ENCODE assay signal across 35 mouse cellular contexts in the genomic region with DNA sequence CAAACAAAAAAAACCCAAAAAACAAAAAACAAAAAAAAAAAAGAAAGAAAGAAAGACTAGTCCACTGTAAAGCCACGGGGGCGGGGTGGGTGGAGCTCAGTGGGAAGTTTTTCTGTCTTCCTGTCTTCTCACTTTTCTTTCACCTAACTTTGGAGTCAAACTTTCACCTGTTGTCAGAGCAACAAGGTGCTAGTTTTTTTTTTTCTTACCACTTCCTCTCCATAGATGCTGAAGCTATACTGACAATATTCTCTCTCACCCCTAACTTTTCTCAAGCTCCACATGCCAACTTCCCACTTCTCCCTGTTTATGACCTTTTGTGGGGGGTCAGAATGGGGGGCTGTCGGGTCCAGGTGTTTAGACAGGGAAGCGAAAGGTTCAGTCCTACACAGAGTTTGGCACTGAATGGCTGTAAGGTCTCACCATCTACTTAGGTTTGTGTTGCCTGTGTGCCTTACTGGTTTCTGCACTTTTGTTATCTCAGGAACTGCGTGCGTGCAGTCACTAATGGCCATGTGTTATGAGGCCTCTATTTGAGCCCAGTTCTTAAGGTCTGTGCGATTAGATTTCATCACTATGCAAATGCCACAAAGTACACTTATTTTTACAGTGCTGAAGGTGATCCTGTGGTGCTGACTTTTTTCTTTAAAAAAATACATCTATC. TPM values are rescaled to one million over a fixed set of nuclear protein-coding genes. Genes with fewer than 3 reads are reported as not detected.
DNase-seq lines count a peak whose midpoint lies in the region; ATAC-seq and TF ChIP-seq lines count a peak whose summit lies in the region.
"Had no signal": no experiment of that assay in that cellular context is flagged by ENCODE, and none has a peak within 500 bp of the region (broad histone marks: within the 10 kb centered on the region; RNA-seq: fewer than 3 reads in every experiment).

No protein-coding gene starts in this region.

- no peak for TF ChIP-seq RAD21 in MEL (IDR thresholded peaks at IDR 0.05; ENCODE audit: low read depth, low read length)

- H3K27ac ChIP-seq in MEL (ENCODE audit: control insufficient read depth, low read depth, low read length) = no peak overlapping the region
- H3K27ac ChIP-seq in forebrain, postnatal 0 days (ENCODE audit: low read depth, low read length) = no peak overlapping the region
- H3K27ac ChIP-seq: forebrain, embryonic 13.5 days; heart, embryonic 10.5 days; heart, embryonic 15.5 days; left cerebral cortex, adult 2 months; limb, embryonic 13.5 days; lung, embryonic 15.5 days had no signal

- no peak overlapping the region for H3K4me2 ChIP-seq in forebrain, postnatal 0 days (ENCODE audit: low read depth)
- H3K4me2 ChIP-seq: forebrain, embryonic 13.5 days; heart, embryonic 15.5 days; limb, embryonic 13.5 days; liver, embryonic 11.5 days; lung, embryonic 15.5 days; midbrain, embryonic 11.5 days had no signal

- H3K4me1 ChIP-seq in MEL (ENCODE audit: control insufficient read depth in 1 of 2, insufficient read depth in 2 of 2, low read length in 2 of 2) = peaks cover 0 to 17% of the 10 kb centered on the region in 2 experiments; a peak in 3 of 4 replicates
- no peaks in the 10 kb centered on the region for H3K4me1 ChIP-seq in forebrain, postnatal 0 days (ENCODE audit: insufficient read depth)
- H3K4me1 ChIP-seq: heart, embryonic 10.5 days; heart, embryonic 15.5 days; lung, embryonic 15.5 days had no signal

- H3K36me3 ChIP-seq in MEL (ENCODE audit: control insufficient read depth in 1 of 2, insufficient read depth in 2 of 2, low read length in 2 of 2) = peaks cover 0 to 6% of the 10 kb centered on the region in 2 experiments; a peak in 1 of 4 replicates
- no peaks in the 10 kb centered on the region for H3K36me3 ChIP-seq in forebrain, postnatal 0 days (ENCODE audit: insufficient read depth)
- H3K36me3 ChIP-seq: heart, embryonic 10.5 days; heart, embryonic 15.5 days; limb, embryonic 13.5 days; lung, embryonic 15.5 days had no signal

- H3K9ac ChIP-seq in MEL (ENCODE audit: control insufficient read depth, low read depth, low read length, poor library complexity, severe bottlenecking) = no peak overlapping the region
- no peak overlapping the region for H3K9ac ChIP-seq in forebrain, postnatal 0 days
- H3K9ac ChIP-seq: forebrain, embryonic 13.5 days; heart, embryonic 15.5 days; limb, embryonic 13.5 days; lung, embryonic 15.5 days had no signal

- H3K4me3 ChIP-seq in MEL (ENCODE audit: control insufficient read depth in 1 of 2, insufficient read depth in 1 of 2, low read depth in 2 of 2, low read length in 2 of 2) = no peak overlapping the region
- H3K4me3 ChIP-seq in forebrain, postnatal 0 days (ENCODE audit: low read depth, low read length) = no peak overlapping the region
- H3K4me3 ChIP-seq: forebrain, embryonic 13.5 days; heart, embryonic 10.5 days; heart, embryonic 15.5 days; left cerebral cortex, adult 2 months; limb, embryonic 13.5 days; lung, embryonic 15.5 days; myocyte had no signal

- WGBS in forebrain, postnatal 0 days = 90% methylated on average over 7 of the region's 7 CpGs

- peak; percentile 93 for ATAC-seq in inflammation-experienced regulatory T-cells, adult 6 months
- no peak for ATAC-seq in forebrain, postnatal 0 days
- ATAC-seq: forebrain, embryonic 13.5 days; hindbrain, embryonic 16.5 days; intestine, postnatal 0 days; midbrain, embryonic 16.5 days had no signal

- H3K27me3 ChIP-seq in MEL (ENCODE audit: control insufficient read depth in 1 of 2, insufficient read depth in 2 of 2, low read length in 2 of 2) = no peaks in the 10 kb centered on the region
- H3K27me3 ChIP-seq in forebrain, postnatal 0 days (ENCODE audit: insufficient read depth, low read length) = no peaks in the 10 kb centered on the region
- H3K27me3 ChIP-seq: forebrain, embryonic 13.5 days; heart, embryonic 15.5 days; limb, embryonic 13.5 days; lung, embryonic 15.5 days had no signal

- TF ChIP-seq EP300 in MEL (IDR thresholded peaks at IDR 0.05; ENCODE audit: low read depth in 1 of 2, low read length in 2 of 2) = no peak

- no peaks in the 10 kb centered on the region for H3K9me3 ChIP-seq in MEL (replicated peaks; ENCODE audit: insufficient read depth, low read length)
- H3K9me3 ChIP-seq in forebrain, postnatal 0 days (ENCODE audit: low read length) = no peaks in the 10 kb centered on the region
- H3K9me3 ChIP-seq: forebrain, embryonic 13.5 days; heart, embryonic 10.5 days; heart, embryonic 15.5 days; limb, embryonic 13.5 days; lung, embryonic 15.5 days had no signal

- no peak for TF ChIP-seq POLR2A in MEL (IDR thresholded peaks at IDR 0.05; ENCODE audit: control insufficient read depth in 1 of 2, insufficient read depth in 1 of 2, low read depth in 1 of 2, low read length in 2 of 2, poor library complexity in 1 of 2)

- no peaks in the 10 kb centered on the region for H3K79me2 ChIP-seq in MEL (ENCODE audit: control insufficient read depth, insufficient read depth, low read length, poor library complexity)

- TF ChIP-seq CTCF in MEL (IDR thresholded peaks at IDR 0.05 in 2 of 3, conservative IDR thresholded peaks at IDR 0.05 in 1 of 3; ENCODE audit: control insufficient read depth in 1 of 3, insufficient read depth in 1 of 3, low read depth in 2 of 3, low read length in 3 of 3, poor library complexity in 1 of 3, severe bottlenecking in 1 of 3) = no peak
- TF ChIP-seq CTCF in forebrain, postnatal 0 days (IDR thresholded peaks at IDR 0.05; ENCODE audit: low read depth) = no peak

- DNase-seq in CD4-positive, CD25-positive, alpha-beta regulatory T cell, adult 2 months (ENCODE audit: low read depth, low spot score) = peak; percentile 71
- DNase-seq in MEL (ENCODE audit: low read depth, low spot score) = peak; percentile 35
- DNase-seq in thymus, postnatal 25 days = peak; percentile 27
- no peak for DNase-seq in Muller cell, postnatal 12 days (ENCODE audit: inconsistent ontology term)
- DNase-seq in adrenal gland, postnatal 14 days = no peak
- DNase-seq in forebrain, postnatal 0 days = no peak
- DNase-seq in right cerebral cortex, postnatal 4 days = no peak
- DNase-seq: adrenal gland, postnatal 36 days; cerebellum, adult 2 months; cerebellum, postnatal 14 days; gastrocnemius, postnatal 25 days; heart, adult 11 months; kidney, postnatal 14 days; right cerebral cortex, postnatal 25 days had no signal

TF ChIP-seq in MEL, 35 proteins besides CTCF, POLR2A, EP300 and RAD21:
- TF ChIP-seq ZNF384 (IDR thresholded peaks at IDR 0.05; ENCODE audit: low read depth, low read length) = peak; percentile 77
- no peak for TF ChIP-seq MYC (IDR thresholded peaks at IDR 0.05; ENCODE audit: low read depth, low read length)
- TF ChIP-seq HCFC1 (IDR thresholded peaks at IDR 0.05; ENCODE audit: low read depth, low read length) = no peak
- TF ChIP-seq GATA1 (IDR thresholded peaks at IDR 0.05; ENCODE audit: low read depth, low read length) = no peak
- TF ChIP-seq MAZ (IDR thresholded peaks at IDR 0.05; ENCODE audit: low read depth, low read length) = no peak
- TF ChIP-seq SIN3A (IDR thresholded peaks at IDR 0.05; ENCODE audit: low read length) = no peak

RNA-seq across cellular contexts. Expression of a gene that starts 7.2 kb away (rescaled TPM):
- not detected in 2 replicates for total RNA-seq in MEL (2012; rRNA removed)
- polyA plus RNA-seq in MEL (2012; ENCODE audit: insufficient read depth in 1 of 2, insufficient read length in 2 of 2, low read depth in 1 of 2, low replicate concordance in 2 of 2, missing spikeins in 1 of 2) = under 1 TPM in 1 of 2 experiments, not detected in 1; 0.04 TPM
- 10 to 100 TPM in 1 of 3 experiments, 1 to 10 TPM in 2; 2.8 to 21.3 (median 3.2) TPM for polyA plus RNA-seq in inflammation-experienced regulatory T-cells, adult 6 months (2017; shearing (Covaris generic))
- 0.26 TPM in 1 of 2 replicates, not detected in the other for total RNA-seq in adrenal gland, postnatal 14 days (2021)
- 0.10 and 0.54 TPM in 2 replicates for total RNA-seq in forebrain, postnatal 0 days (2014; rRNA removed)
- 0.11 and 0.14 TPM in 2 replicates for polyA plus RNA-seq in forebrain, postnatal 0 days (2015; fragmentation: Nextera tagmentation; extraction: Ambion mirVana)
- total RNA-seq: adrenal gland, postnatal 36 days; gastrocnemius, adult 18-20 months; gastrocnemius, postnatal 25 days; heart, postnatal 25 days; layer of hippocampus, postnatal 10 days; left cerebral cortex, postnatal 25 days had no signal
- polyA plus RNA-seq: embryonic facial prominence, embryonic 11.5 days; forebrain, embryonic 13.5 days; heart, embryonic 15.5 days; lung, embryonic 15.5 days had no signal

RNA-seq across cellular contexts. Expression of a gene that starts 33.3 kb away (rescaled TPM):
- total RNA-seq in MEL (2012; rRNA removed) = not detected in 2 replicates
- polyA plus RNA-seq in MEL (2012; ENCODE audit: insufficient read depth in 1 of 2, insufficient read length in 2 of 2, low read depth in 1 of 2, low replicate concordance in 2 of 2, missing spikeins in 1 of 2) = not detected
- polyA plus RNA-seq in inflammation-experienced regulatory T-cells, adult 6 months (2017; shearing (Covaris generic)) = not detected
- not detected in 2 replicates for total RNA-seq in adrenal gland, postnatal 14 days (2021)
- total RNA-seq in forebrain, postnatal 0 days (2014; rRNA removed) = 0.46 and 1.0 TPM in 2 replicates
- 0.53 and 1.1 TPM in 2 replicates for polyA plus RNA-seq in forebrain, postnatal 0 days (2015; fragmentation: Nextera tagmentation; extraction: Ambion mirVana)
- total RNA-seq: adrenal gland, postnatal 36 days; gastrocnemius, adult 18-20 months; gastrocnemius, postnatal 25 days; heart, postnatal 25 days; megakaryocyte, adult 5-6 weeks had no signal
- polyA plus RNA-seq: C2C12; heart, embryonic 15.5 days; limb, embryonic 13.5 days; liver, embryonic 11.5 days; liver, embryonic 16.5 days; myocyte had no signal

Comparison
In these comparisons a context has a peak if more than half of its experiments do, and no peak if none do; other contexts are left out.
1. DNase-seq: peak in CD4-positive, CD25-positive, alpha-beta regulatory T cell, adult 2 months (single experiment), MEL (single experiment) and thymus, postnatal 25 days (single experiment); none in Muller cell, postnatal 12 days (single experiment), adrenal gland, postnatal 14 days (single experiment), forebrain, postnatal 0 days (single experiment) and right cerebral cortex, postnatal 4 days (single experiment).